Mouse (Mus musculus): ENCODE data around the gene Mcpt9.
"Not testable (repeated sequence)": the region's sequence is repeated elsewhere in the genome, so short reads cannot be mapped to it uniquely, and the experiment has no call there.

Gene Mcpt9

DNA sequence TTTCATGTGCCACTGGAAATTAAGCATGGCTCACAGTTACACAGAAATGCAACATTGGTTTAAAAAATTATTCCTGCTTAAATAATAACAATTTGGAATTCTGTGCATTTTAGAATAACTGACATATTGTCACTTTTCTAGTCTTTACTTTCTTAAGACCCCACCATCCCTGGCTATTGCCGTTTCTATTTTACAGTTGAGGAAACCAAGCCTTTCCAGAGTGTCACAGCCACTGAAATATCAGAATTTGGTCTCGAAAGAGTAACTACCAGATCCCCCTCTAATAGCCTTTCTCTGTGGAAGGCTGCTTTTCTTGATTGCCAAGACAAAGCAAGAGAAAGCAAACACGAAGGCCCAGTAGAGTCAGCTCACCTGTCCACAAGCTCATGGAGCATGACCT is at the start of gene Mcpt9:
Gene Mcpt9 (minus strand): TSS at position 101 of the 400 bp plus-strand sequence.
- not testable (repeated sequence) for DNase-seq (ENCODE audit: low read depth, low spot score)

DNA sequence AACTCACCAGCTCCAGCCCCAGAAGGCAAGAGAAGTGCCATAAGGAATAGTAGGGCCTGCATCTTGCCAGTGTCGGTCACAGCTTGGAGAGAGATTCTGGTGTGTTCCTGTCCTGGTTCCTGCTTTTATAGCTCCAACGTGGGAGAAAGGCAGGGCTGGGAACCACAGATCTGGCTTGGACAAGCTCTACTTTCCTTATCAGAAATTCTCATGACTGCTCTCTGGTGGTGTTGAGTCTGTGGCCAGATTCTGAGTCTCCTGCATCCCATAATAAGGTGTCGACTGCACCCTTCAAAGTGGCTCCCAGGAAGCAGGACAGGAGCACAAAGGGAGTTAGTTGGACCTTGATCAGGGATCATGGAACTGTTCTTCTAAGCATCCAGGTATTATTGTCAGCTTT is 31.9 kb upstream of the Mcpt9 start, which contains the start of gene Mcpt4:
Gene Mcpt4 (minus strand): TSS at position 101 of the 400 bp plus-strand sequence.
- not testable (repeated sequence) for DNase-seq (ENCODE audit: low read depth, low spot score)

- no peak for DNase-seq (ENCODE audit: low read depth, low spot score)
These were observed 27.4 kb upstream of the Mcpt9 start for GRCm38 (mm10) chr14:56057722-56058121.

- no peak for DNase-seq (ENCODE audit: low read depth, low spot score)
These were observed 25.1 kb upstream of the Mcpt9 start for GRCm38 (mm10) chr14:56055408-56055807.

GRCm38 (mm10) chr14:56041792-56042191 is 11.5 kb upstream of the Mcpt9 start, which contains the start of gene Mcpt2:
Gene Mcpt2, plus strand, starts transcription at chr14:56042041.
- DNase-seq (ENCODE audit: low read depth, low spot score): not testable (repeated sequence)

- no peak for DNase-seq (ENCODE audit: low read depth, low spot score)
These were observed 4.1 kb upstream of the Mcpt9 start for GRCm38 (mm10) chr14:56034433-56034832.

DNA sequence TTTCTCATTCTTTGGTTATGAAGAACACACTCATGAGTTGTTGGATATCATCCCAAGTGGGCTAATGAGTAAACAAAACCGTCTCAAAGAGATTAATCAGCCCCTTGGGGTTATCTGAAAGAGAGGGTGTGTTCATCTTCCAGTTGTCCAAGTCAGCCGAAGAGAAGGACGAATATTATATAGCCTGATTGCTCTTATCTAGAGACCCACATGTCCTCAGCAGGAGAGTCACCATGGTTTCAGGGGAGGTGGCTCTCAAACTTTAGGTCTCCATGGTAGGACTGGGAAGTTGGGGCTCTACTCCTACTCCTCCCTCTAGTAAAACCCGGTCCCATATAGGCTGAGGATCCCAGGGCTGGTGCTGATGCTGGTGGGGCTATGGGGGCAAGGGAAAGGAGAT is 9.0 kb downstream of the Mcpt9 start:
- DNase-seq (ENCODE audit: low read depth, low spot score): peak; percentile 33

GRCm38 (mm10) chr14:56019446-56019845 is 10.8 kb downstream of the Mcpt9 start:
- DNase-seq (ENCODE audit: low read depth, low spot score): no peak

GRCm38 (mm10) chr14:56017671-56018070 is 12.6 kb downstream of the Mcpt9 start, which contains the start of gene Mcpt1:
Gene Mcpt1, plus strand, starts transcription at chr14:56017971.
- not testable (repeated sequence) for DNase-seq (ENCODE audit: low read depth, low spot score)

- no peak for DNase-seq (ENCODE audit: low read depth, low spot score)
These were observed 16.4 kb downstream of the Mcpt9 start for GRCm38 (mm10) chr14:56013924-56014323.

DNA sequence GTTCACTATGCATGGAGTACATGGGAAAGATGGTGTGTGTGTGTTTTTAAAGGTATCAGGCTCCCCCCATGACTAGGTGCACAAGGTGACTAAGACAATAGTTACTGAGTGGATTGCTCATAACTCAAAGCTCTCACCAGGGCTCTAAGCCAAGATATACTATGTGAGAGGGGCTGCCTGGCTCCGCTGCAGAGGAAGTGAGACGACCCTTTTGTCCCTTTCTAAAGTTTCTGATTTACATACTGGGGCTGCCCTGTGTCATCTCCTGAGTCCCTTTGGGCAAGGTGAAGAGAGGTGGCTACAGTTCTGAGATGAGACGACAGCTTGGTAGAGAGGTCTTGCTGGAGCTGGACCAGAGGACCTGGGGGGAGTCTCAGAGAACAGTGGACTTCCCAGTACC is 17.1 kb downstream of the Mcpt9 start:
- no peak for DNase-seq (ENCODE audit: low read depth, low spot score)

DNA sequence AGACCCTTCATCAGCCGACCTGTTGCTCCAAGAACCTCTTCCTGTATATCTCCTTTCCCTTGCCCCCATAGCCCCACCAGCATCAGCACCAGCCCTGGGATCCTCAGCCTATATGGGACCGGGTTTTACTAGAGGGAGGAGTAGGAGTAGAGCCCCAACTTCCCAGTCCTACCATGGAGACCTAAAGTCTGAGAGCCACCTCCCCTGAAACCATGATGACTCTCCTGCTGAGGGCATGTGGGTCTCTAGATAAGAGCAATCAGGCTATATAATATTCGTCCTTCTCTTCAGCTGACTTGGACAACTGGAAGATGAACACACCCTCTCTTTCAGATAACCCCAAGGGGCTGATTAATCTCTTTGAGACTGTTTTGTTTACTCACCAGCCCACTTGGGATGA is 42.8 kb downstream of the Mcpt9 start:
- not testable (repeated sequence) for DNase-seq (ENCODE audit: low read depth, low spot score)

All from c-Kit-negative CD71-positive TER-119-positive erythroid progenitor cells, embryonic 14.5 days (primary cell).